9 mouse cellular contexts compared by ENCODE assay signal in genomic region chr3:86850394-86851030, GRCm38 (mm10).
DNase-seq lines count a peak whose midpoint lies in the region; ATAC-seq lines count a peak whose summit lies in the region.
"Had no signal": no experiment of that assay in that cellular context is flagged by ENCODE, and none has a peak within 500 bp of the region (broad histone marks: within the 10 kb centered on the region; RNA-seq: fewer than 3 reads in every experiment).

No protein-coding gene starts in this region.

- H3K36me3 ChIP-seq in heart, embryonic 12.5 days, result no peaks in the 10 kb centered on the region
- H3K36me3 ChIP-seq in midbrain, embryonic 13.5 days, result no peaks in the 10 kb centered on the region
- H3K36me3 ChIP-seq in kidney, embryonic 16.5 days (ENCODE audit: insufficient read depth, low read length), result no peaks in the 10 kb centered on the region

- no peaks in the 10 kb centered on the region for H3K27me3 ChIP-seq in heart, embryonic 12.5 days (replicated peaks)
- H3K27me3 ChIP-seq in midbrain, embryonic 13.5 days, result no peaks in the 10 kb centered on the region
- H3K27me3 ChIP-seq in kidney, embryonic 16.5 days (ENCODE audit: insufficient read depth, low read length), result no peaks in the 10 kb centered on the region

- no peak overlapping the region for H3K9ac ChIP-seq in heart, embryonic 12.5 days
- H3K9ac ChIP-seq in midbrain, embryonic 13.5 days (replicated peaks), result no peak overlapping the region
- no peak overlapping the region for H3K9ac ChIP-seq in kidney, embryonic 16.5 days (replicated peaks; ENCODE audit: low read length)

- DNase-seq in heart, postnatal 4 days, result no peak
- DNase-seq in cerebellum, adult 11 months, result peak; percentile 64
- DNase-seq in fibroblast of lung, adult 2 months (ENCODE audit: low read depth), result peak; percentile 86
- no peak for DNase-seq in adrenal gland, postnatal 25 days
- DNase-seq in kidney, postnatal 10 days, result no peak
- DNase-seq: adrenal gland, postnatal 10 days had no signal

- H3K4me3 ChIP-seq in heart, embryonic 12.5 days, result no peak overlapping the region
- H3K4me3 ChIP-seq in midbrain, embryonic 13.5 days (replicated peaks), result no peak overlapping the region
- no peak overlapping the region for H3K4me3 ChIP-seq in kidney, embryonic 16.5 days (ENCODE audit: low read length)

- H3K9me3 ChIP-seq in heart, embryonic 12.5 days (replicated peaks), result no peaks in the 10 kb centered on the region
- H3K9me3 ChIP-seq in midbrain, embryonic 13.5 days, result no peaks in the 10 kb centered on the region
- H3K9me3 ChIP-seq in kidney, embryonic 16.5 days (ENCODE audit: low read length), result no peaks in the 10 kb centered on the region

- H3K27ac ChIP-seq in heart, embryonic 12.5 days (ENCODE audit: poor library complexity, severe bottlenecking), result no peak overlapping the region
- H3K27ac ChIP-seq in midbrain, embryonic 13.5 days, result peak overlapping the region; percentile 7; the same call in 1 of the 2 replicates
- H3K27ac ChIP-seq in kidney, embryonic 16.5 days (ENCODE audit: low read length), result no peak overlapping the region

- 63% methylated on average over 10 of the region's 10 CpGs for WGBS in heart, embryonic 12.5 days
- 83% methylated on average over 10 of the region's 10 CpGs for WGBS in midbrain, embryonic 13.5 days
- 67% methylated on average over 10 of the region's 10 CpGs for WGBS in kidney, embryonic 16.5 days

- peak; percentile 29; the same call in 1 of the 2 replicates for ATAC-seq in heart, embryonic 12.5 days (ENCODE audit: insufficient number of reproducible peaks, low FRiP score)
- ATAC-seq in midbrain, embryonic 13.5 days, result peak; percentile 44; the same call in 1 of the 2 replicates
- no peak for ATAC-seq in kidney, embryonic 16.5 days (ENCODE audit: low FRiP score, low TSS enrichment)

- no peak overlapping the region for H3K4me2 ChIP-seq in heart, embryonic 12.5 days
- H3K4me2 ChIP-seq in midbrain, embryonic 13.5 days (replicated peaks), result no peak overlapping the region
- no peak overlapping the region for H3K4me2 ChIP-seq in kidney, embryonic 16.5 days (replicated peaks; ENCODE audit: low read depth, low read length)

- peaks cover 12% of the 10 kb centered on the region for H3K4me1 ChIP-seq in heart, embryonic 12.5 days (replicated peaks)
- H3K4me1 ChIP-seq in midbrain, embryonic 13.5 days (replicated peaks), result peaks cover 57% of the 10 kb centered on the region
- H3K4me1 ChIP-seq in kidney, embryonic 16.5 days (ENCODE audit: insufficient read depth, low read length), result peaks cover 7% of the 10 kb centered on the region; the same call in 1 of the 2 replicates

Comparison
In these comparisons a context has a peak if more than half of its experiments do, and no peak if none do; other contexts are left out.
1. DNase-seq: peak in cerebellum, adult 11 months (single experiment) and fibroblast of lung, adult 2 months (single experiment); none in heart, postnatal 4 days (single experiment), adrenal gland, postnatal 25 days (single experiment) and kidney, postnatal 10 days (single experiment).